Mouse (Mus musculus) heart, embryonic 13.5 days (tissue): ENCODE data around the gene Tob2. TPM values are rescaled to one million over a fixed set of nuclear protein-coding genes. Genes with fewer than 3 reads are reported as not detected.

Experiments used
- ATAC-seq: fragments of 200-750 bp; cut with Nextera tagmentation; 2 replicates; pipeline ENCODE4 v1.8.0; 2017; ENCODE audit warnings: moderate TSS enrichment; ENCODE audit not compliant: insufficient number of reproducible peaks, low FRiP score, low TSS enrichment; ENCODE audit errors: extremely low read depth
- H3K27ac ChIP-seq: fragments of 300-500 bp; sonication (generic); replicated peaks from 2 replicates; pipeline ENCODE4 v1.5.1; 2015; ENCODE audit warnings: moderate library complexity, mild to moderate bottlenecking, inconsistent platforms
- H3K27me3 ChIP-seq: fragments of 300-500 bp; sonication (generic); replicated peaks from 2 replicates; pipeline ENCODE4 v1.6.1; 2015; ENCODE audit warnings: mild to moderate bottlenecking, inconsistent platforms
- H3K36me3 ChIP-seq: fragments of 300-500 bp; sonication (generic); 2 replicates; pipeline ENCODE4 v1.6.1; 2015; ENCODE audit warnings: mild to moderate bottlenecking, inconsistent platforms
- H3K4me1 ChIP-seq: fragments of 300-500 bp; sonication (generic); 2 replicates; pipeline ENCODE4 v1.6.1; 2015; ENCODE audit warnings: inconsistent platforms
- H3K4me2 ChIP-seq: fragments of 300-500 bp; sonication (generic); 2 replicates; pipeline ENCODE4 v1.6.1; 2015; ENCODE audit warnings: inconsistent platforms, mild to moderate bottlenecking, moderate library complexity
- H3K4me3 ChIP-seq: fragments of 300-500 bp; sonication (generic); 2 replicates; pipeline ENCODE4 v1.5.1; 2015; ENCODE audit warnings: moderate library complexity, mild to moderate bottlenecking, inconsistent platforms
- H3K9ac ChIP-seq: fragments of 300-500 bp; sonication (generic); 2 replicates; pipeline ENCODE4 v1.6.1; 2015; ENCODE audit warnings: inconsistent platforms, mild to moderate bottlenecking, moderate library complexity
- H3K9me3 ChIP-seq: fragments of 300-500 bp; sonication (generic); 2 replicates; pipeline ENCODE4 v1.6.1; 2016; ENCODE audit warnings: inconsistent platforms
- WGBS: fragments of 180-500 bp; shearing (Covaris S2); methylation state at CpG from one replicate; pipeline ENCODE4 v1.1.7; 2015; ENCODE audit warnings: mixed read lengths; 5-methylcytosine and 5-hydroxymethylcytosine counted together
- polyA plus RNA-seq: library from polyadenylated mRNA; unstranded; fragments of >200 nt; fragmentation: Nextera tagmentation; extraction: Ambion mirVana; gene quantifications from 2 replicates; pipeline ENCODE4 v1.2.1, GENCODE M21; 2015

Gene Tob2
- polyA plus RNA-seq = 11.8 and 13.8 TPM in 2 replicates

- H3K36me3 ChIP-seq = peaks cover 11% of the 10 kb centered on the region
- H3K27me3 ChIP-seq = no peaks in the 10 kb centered on the region
- no peak for ATAC-seq
- H3K27ac ChIP-seq = peak within 1 kb of the TSS; percentile 98
- no peaks in the 10 kb centered on the region for H3K9me3 ChIP-seq
- under 1% methylated on average over 44 of the region's 44 CpGs for WGBS
- H3K9ac ChIP-seq = peak within 1 kb of the TSS; percentile 92
- peak within 1 kb of the TSS; percentile 89 for H3K4me2 ChIP-seq
- H3K4me1 ChIP-seq = peaks cover 34% of the 10 kb centered on the region
- H3K4me3 ChIP-seq = peak within 1 kb of the TSS; percentile 83
Observed at GRCm38 (mm10) chr15:81858517-81859329, at the start of gene Tob2. Gene Tob2 (minus strand): TSS chr15:81858796.

GRCm38 (mm10) chr15:81907953-81908352 is 49.4 kb upstream of the Tob2 start:
- Histone ChIP-seq H3K4me3 (no peak overlapping the region), H3K4me2 (no peak overlapping the region), H3K9ac (no peak overlapping the region), H3K9me3 (no peaks in the 10 kb centered on the region), H3K36me3 (peaks cover 100% of the 10 kb centered on the region), H3K27me3 (no peaks in the 10 kb centered on the region), H3K4me1 (no peaks in the 10 kb centered on the region), H3K27ac (no peak overlapping the region)
- 84% methylated on average over 8 of the region's 8 CpGs for WGBS
- no peak for ATAC-seq

GRCm38 (mm10) chr15:81904939-81905338 is 46.3 kb upstream of the Tob2 start:
- H3K27me3 ChIP-seq = no peaks in the 10 kb centered on the region
- H3K4me3 ChIP-seq = no peak overlapping the region
- ATAC-seq = no peak
- no peak overlapping the region for H3K27ac ChIP-seq
- 39% methylated on average over 2 of the region's 2 CpGs for WGBS
- no peak overlapping the region for H3K4me2 ChIP-seq
- no peaks in the 10 kb centered on the region for H3K4me1 ChIP-seq
- H3K9ac ChIP-seq = no peak overlapping the region
- H3K36me3 ChIP-seq = peaks cover 100% of the 10 kb centered on the region
- no peaks in the 10 kb centered on the region for H3K9me3 ChIP-seq

GRCm38 (mm10) chr15:81898751-81899150 is 40.2 kb upstream of the Tob2 start:
- no peaks in the 10 kb centered on the region for H3K27me3 ChIP-seq
- peak overlapping the region; percentile 55; the same call in 1 of the 2 replicates for H3K27ac ChIP-seq
- peaks cover 97% of the 10 kb centered on the region for H3K36me3 ChIP-seq
- 50% methylated on average over 2 of the region's 2 CpGs for WGBS
- H3K4me2 ChIP-seq = no peak overlapping the region
- peaks cover 12% of the 10 kb centered on the region for H3K4me1 ChIP-seq
- no peak for ATAC-seq
- H3K9me3 ChIP-seq = no peaks in the 10 kb centered on the region
- no peak overlapping the region for H3K9ac ChIP-seq
- no peak overlapping the region for H3K4me3 ChIP-seq

- H3K36me3 ChIP-seq = peaks cover 97% of the 10 kb centered on the region
- no peak overlapping the region for H3K27ac ChIP-seq
- no peak for ATAC-seq
- peaks cover 12% of the 10 kb centered on the region for H3K4me1 ChIP-seq
- H3K4me3 ChIP-seq = no peak overlapping the region
- H3K27me3 ChIP-seq = no peaks in the 10 kb centered on the region
- no peak overlapping the region for H3K4me2 ChIP-seq
- 85% methylated on average over 5 of the region's 5 CpGs for WGBS
- no peaks in the 10 kb centered on the region for H3K9me3 ChIP-seq
- no peak overlapping the region for H3K9ac ChIP-seq
Observed at GRCm38 (mm10) chr15:81897607-81898285, 39.1 kb upstream of the Tob2 start.

- Histone ChIP-seq H3K27ac (no peak overlapping the region), H3K4me1 (peaks cover 16% of the 10 kb centered on the region), H3K9ac (no peak overlapping the region), H3K27me3 (no peaks in the 10 kb centered on the region), H3K36me3 (peaks cover 97% of the 10 kb centered on the region), H3K4me3 (no peak overlapping the region), H3K9me3 (no peaks in the 10 kb centered on the region), H3K4me2 (no peak overlapping the region)
- 87% methylated on average over 2 of the region's 2 CpGs for WGBS
- no peak for ATAC-seq
Observed at GRCm38 (mm10) chr15:81896407-81896806, 37.8 kb upstream of the Tob2 start.

GRCm38 (mm10) chr15:81894002-81894401 is 35.4 kb upstream of the Tob2 start:
- no peak for ATAC-seq
- Histone ChIP-seq H3K36me3 (peaks cover 98% of the 10 kb centered on the region), H3K4me3 (no peak overlapping the region), H3K27ac (no peak overlapping the region), H3K27me3 (no peaks in the 10 kb centered on the region), H3K4me2 (no peak overlapping the region), H3K9ac (no peak overlapping the region), H3K4me1 (peaks cover 18% of the 10 kb centered on the region), H3K9me3 (no peaks in the 10 kb centered on the region)
- WGBS = 59% methylated on average over 1 of the region's 1 CpGs

- Histone ChIP-seq H3K27ac (0 out of 2 replicates have a peak overlapping the region, but pooled peaks have one; percentile 48), H3K9ac (no peak overlapping the region), H3K4me3 (no peak overlapping the region), H3K36me3 (peaks cover 95% of the 10 kb centered on the region), H3K4me1 (peaks cover 18% of the 10 kb centered on the region), H3K9me3 (no peaks in the 10 kb centered on the region), H3K27me3 (no peaks in the 10 kb centered on the region), H3K4me2 (no peak overlapping the region)
- WGBS = 77% methylated on average over 8 of the region's 8 CpGs
- peak; percentile 75 for ATAC-seq
Observed at GRCm38 (mm10) chr15:81891822-81892580, 33.4 kb upstream of the Tob2 start.

- WGBS = 74% methylated on average over 7 of the region's 7 CpGs
- no peaks in the 10 kb centered on the region for H3K27me3 ChIP-seq
- peaks cover 88% of the 10 kb centered on the region for H3K36me3 ChIP-seq
- 0 out of 2 replicates have a peak overlapping the region, but pooled peaks have one; percentile 8 for H3K27ac ChIP-seq
- H3K4me3 ChIP-seq = no peak overlapping the region
- no peak for ATAC-seq
- H3K9ac ChIP-seq = no peak overlapping the region
- H3K4me2 ChIP-seq = no peak overlapping the region
- H3K9me3 ChIP-seq = no peaks in the 10 kb centered on the region
- H3K4me1 ChIP-seq = peaks cover 21% of the 10 kb centered on the region
Observed at GRCm38 (mm10) chr15:81891140-81891802, 32.7 kb upstream of the Tob2 start.

- Histone ChIP-seq H3K36me3 (peaks cover 77% of the 10 kb centered on the region), H3K27me3 (no peaks in the 10 kb centered on the region)
Observed at GRCm38 (mm10) chr15:81889175-81889574, 30.6 kb upstream of the Tob2 start.

More at GRCm38 (mm10) chr15:81889175-81889574, 30.6 kb upstream of the Tob2 start:
- Histone ChIP-seq H3K9ac (no peak overlapping the region), H3K9me3 (no peaks in the 10 kb centered on the region), H3K27ac (no peak overlapping the region), H3K4me2 (no peak overlapping the region), H3K4me3 (no peak overlapping the region), H3K4me1 (peaks cover 33% of the 10 kb centered on the region)
- 86% methylated on average over 7 of the region's 7 CpGs for WGBS
- no peak for ATAC-seq
